Mouse (Mus musculus) heart, postnatal 25 days (tissue): ENCODE results near the gene Naa38. TPM values are rescaled to one million over a fixed set of nuclear protein-coding genes. Genes with fewer than 3 reads are reported as not detected.

Experiments
- DNase-seq: peaks from one replicate; pipeline ENCODE4 v3.0.0; 2022; ENCODE audit warnings: low spot score
- intact Hi-C: fragments of 180-260 bp; cut with DNase I; formaldehyde crosslinking; loops from one replicate; pipeline ENCODE4 v1.15.1; 2025
- total RNA-seq, 2 experiments: library from RNA; stranded (reverse); gene quantifications; 2 replicates each; pipeline ENCODE4 v1.2.3; 2021

Gene Naa38
- total RNA-seq, 2 experiments from 2014 or later: 97.5 to 99.2 TPM

GRCm38 (mm10) chr11:69410045-69410309 is 14.7 kb downstream of the Naa38 start:
- DNase-seq: no peak
- intact Hi-C loops: loop anchor here (1.0 kb wide), 1 partner anchor 8 kb away; no protein-coding TSS in a partner anchor

- intact Hi-C loops: loop anchor here (1.0 kb wide), 1 partner anchor 8 kb away; no protein-coding TSS in a partner anchor
- DNase-seq: peak; percentile 68
Observed at GRCm38 (mm10) chr11:69410310-69411072, 15.2 kb downstream of the Naa38 start.

- intact Hi-C loops: no loop called here
- DNase-seq: peak; percentile 91
Observed at GRCm38 (mm10) chr11:69411073-69411535, 15.8 kb downstream of the Naa38 start.

GRCm38 (mm10) chr11:69411538-69412203 is 16.4 kb downstream of the Naa38 start:
- peak; percentile 68 for DNase-seq
- intact Hi-C loops: no loop called here

GRCm38 (mm10) chr11:69412548-69412947 is 17.3 kb downstream of the Naa38 start:
- no peak for DNase-seq
- intact Hi-C loops: no loop called here

GRCm38 (mm10) chr11:69413221-69414181 is 18.2 kb downstream of the Naa38 start, which contains the start of gene Kdm6b:
TSS of gene Kdm6b (minus strand) at chr11:69413675.
- intact Hi-C loops: no loop called here
- DNase-seq: no peak

GRCm38 (mm10) chr11:69414421-69415326 is 19.4 kb downstream of the Naa38 start:
- intact Hi-C loops: no loop called here
- no peak for DNase-seq

GRCm38 (mm10) chr11:69415327-69415667 is 20.0 kb downstream of the Naa38 start:
- intact Hi-C loops: no loop called here
- DNase-seq: peak; percentile 43

GRCm38 (mm10) chr11:69415668-69416451 is 20.6 kb downstream of the Naa38 start:
- intact Hi-C loops: no loop called here

GRCm38 (mm10) chr11:69416509-69416908 is 21.2 kb downstream of the Naa38 start:
- no peak for DNase-seq
- intact Hi-C loops: no loop called here

More at GRCm38 (mm10) chr11:69415668-69416451, 20.6 kb downstream of the Naa38 start:
- no peak for DNase-seq

GRCm38 (mm10) chr11:69416921-69417448 is 21.7 kb downstream of the Naa38 start:
- DNase-seq: no peak
- intact Hi-C loops: no loop called here

GRCm38 (mm10) chr11:69417449-69418384 is 22.4 kb downstream of the Naa38 start:
- peak; percentile 92 for DNase-seq
- intact Hi-C loops: loop anchor here (1.0 kb wide), 1 partner anchor 7 kb away; no protein-coding TSS in a partner anchor

GRCm38 (mm10) chr11:69418481-69419442 is 23.5 kb downstream of the Naa38 start:
- DNase-seq: peak; percentile 93
- intact Hi-C loops: loop anchor here (1.0 kb wide), 1 partner anchor 8 kb away; no protein-coding TSS in a partner anchor

- intact Hi-C loops: no loop called here
- DNase-seq: no peak
Observed at GRCm38 (mm10) chr11:69419443-69419812, 24.1 kb downstream of the Naa38 start.

- intact Hi-C loops: no loop called here
- no peak for DNase-seq
Observed at GRCm38 (mm10) chr11:69419813-69420553, 24.7 kb downstream of the Naa38 start.
